Mouse (Mus musculus) testis, adult 2 months (tissue): ENCODE results near the gene Scaf8.

Source experiments
- CTCF ChIP-seq: fragments of 200-500 bp; IDR thresholded peaks from 2 replicates; pipeline ENCODE4 v1.5.1; 2012; ENCODE audit warnings: low read depth, mild to moderate bottlenecking, inconsistent platforms, low read length, moderate library complexity; ENCODE audit not compliant: control insufficient read depth, insufficient read depth, insufficient replicate concordance
- POLR2A ChIP-seq: fragments of 200-500 bp; IDR thresholded peaks from 2 replicates; pipeline ENCODE4 v1.6.1; 2012; ENCODE audit warnings: low read depth, mild to moderate bottlenecking, inconsistent platforms, low read length, moderate library complexity; ENCODE audit not compliant: control insufficient read depth

DNA sequence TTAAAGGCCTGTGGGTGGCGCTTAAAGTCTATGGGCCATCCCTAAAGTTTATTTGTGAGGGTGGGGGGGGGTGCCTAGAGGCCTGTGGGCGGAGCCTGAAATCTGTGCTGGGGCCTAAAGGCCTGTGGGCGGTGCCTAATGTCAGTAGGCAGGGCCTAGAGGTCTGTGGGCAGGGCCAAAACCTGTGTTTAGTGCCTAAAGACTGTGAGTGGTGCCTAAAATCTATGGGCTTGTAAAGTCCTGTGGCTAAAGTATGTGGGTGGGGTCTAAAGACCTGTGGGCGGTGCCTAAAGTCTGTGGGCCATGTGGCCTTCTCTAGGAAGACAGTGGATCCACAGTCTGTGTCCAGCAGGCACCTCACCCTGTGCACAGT, 38.9 kb upstream of the Scaf8 start:
- TF ChIP-seq CTCF (no peak), POLR2A (no peak)
